Mouse (Mus musculus) small intestine, adult 2 months (tissue): ENCODE results near the gene Mmachc.

ENCODE experiments used
- CTCF ChIP-seq: fragments of 200-500 bp; IDR thresholded peaks from 2 replicates; pipeline ENCODE4 v1.5.1; 2012; ENCODE audit warnings: low read depth, mild to moderate bottlenecking, control low read depth, inconsistent platforms, low read length, moderate library complexity, mixed read lengths; ENCODE audit not compliant: insufficient replicate concordance, insufficient read length; ENCODE audit errors: extremely low read depth
- POLR2A ChIP-seq: fragments of 200-500 bp; IDR thresholded peaks from 2 replicates; pipeline ENCODE4 v1.6.1; 2012; ENCODE audit warnings: low read depth, mild to moderate bottlenecking, control low read depth, inconsistent platforms, low read length, moderate library complexity

GRCm38 (mm10) chr4:116703804-116704203 is 4.4 kb downstream of the Mmachc start:
- TF ChIP-seq POLR2A (no peak), CTCF (peak; percentile 71; the same call in 1 of the 2 replicates)
